ENCODE assay signal across 7 mouse cellular contexts in the genomic region with DNA sequence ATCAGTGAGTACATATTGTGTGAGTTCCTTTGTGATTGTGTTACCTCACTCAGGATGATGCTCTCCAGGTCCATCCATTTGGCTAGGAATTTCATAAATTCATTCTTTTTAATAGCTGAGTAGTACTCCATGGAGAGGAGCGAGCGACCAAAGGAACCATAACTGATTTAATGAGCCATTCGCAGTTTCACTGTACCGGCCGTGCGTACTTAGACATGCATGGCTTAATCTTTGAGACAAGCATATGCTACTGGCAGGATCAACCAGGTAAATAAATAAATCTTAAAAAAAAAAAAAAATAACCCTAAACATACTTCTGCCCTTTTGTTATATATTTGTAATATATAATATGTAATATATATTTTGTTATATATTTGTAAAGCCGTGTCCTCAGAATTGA. TPM values are rescaled to one million over a fixed set of nuclear protein-coding genes. Genes with fewer than 3 reads are reported as not detected.
DNase-seq lines count a peak whose midpoint lies in the region; ATAC-seq lines count a peak whose summit lies in the region.
"Not testable (repeated sequence)": the region's sequence is repeated elsewhere in the genome, so short reads cannot be mapped to it uniquely, and the experiment has no call there.

No protein-coding gene starts in this region.

- not testable (repeated sequence) for H3K27me3 ChIP-seq in embryonic facial prominence, embryonic 12.5 days; forebrain, embryonic 16.5 days (replicated peaks; ENCODE audit: control insufficient read depth, insufficient read depth, low read length); intestine, embryonic 16.5 days (replicated peaks; ENCODE audit: control insufficient read depth, insufficient read depth, low read length); liver, embryonic 11.5 days (replicated peaks; ENCODE audit: control insufficient read depth, insufficient read depth, low read length); neural tube, embryonic 11.5 days (ENCODE audit: control insufficient read depth, insufficient read depth, low read length)

- ATAC-seq in embryonic facial prominence, embryonic 12.5 days (ENCODE audit: insufficient number of reproducible peaks, insufficient read depth, low FRiP score, low TSS enrichment) = peak; percentile 99
- ATAC-seq in forebrain, embryonic 16.5 days = peak; percentile 96
- ATAC-seq in hematopoietic stem cell, adult 5-6 weeks (replicated peaks in 1 of 2; ENCODE audit: insufficient read depth in 1 of 2, low FRiP score in 2 of 2, low TSS enrichment in 1 of 2, low read depth in 1 of 2, poor library complexity in 2 of 2, severe bottlenecking in 2 of 2) = peak; percentile 100
- peak; percentile 100 for ATAC-seq in intestine, embryonic 16.5 days
- ATAC-seq in liver, embryonic 11.5 days (replicated peaks; ENCODE audit: low FRiP score) = peak; percentile 100
- peak; percentile 100 for ATAC-seq in megakaryocyte, adult 5-6 weeks (ENCODE audit: poor library complexity, severe bottlenecking)
- peak; percentile 100; the same call in 1 of the 2 replicates for ATAC-seq in neural tube, embryonic 11.5 days (ENCODE audit: insufficient read depth, low FRiP score, low TSS enrichment)

- H3K4me3 ChIP-seq in embryonic facial prominence, embryonic 12.5 days; forebrain, embryonic 16.5 days (replicated peaks; ENCODE audit: low read length); intestine, embryonic 16.5 days (ENCODE audit: low read length); liver, embryonic 11.5 days (ENCODE audit: low read depth, low read length); neural tube, embryonic 11.5 days (ENCODE audit: low read depth, low read length): not testable (repeated sequence)

- DNase-seq in liver, embryonic 11.5 days (ENCODE audit: low spot score); neural tube, embryonic 11.5 days (ENCODE audit: low spot score): not testable (repeated sequence)

- not testable (repeated sequence) for H3K36me3 ChIP-seq in embryonic facial prominence, embryonic 12.5 days; forebrain, embryonic 16.5 days (ENCODE audit: control insufficient read depth, insufficient read depth); intestine, embryonic 16.5 days (ENCODE audit: control insufficient read depth, insufficient read depth, low read length); liver, embryonic 11.5 days (ENCODE audit: control insufficient read depth, insufficient read depth, low read length); neural tube, embryonic 11.5 days (ENCODE audit: control insufficient read depth, insufficient read depth, low read length)

- H3K9ac ChIP-seq in embryonic facial prominence, embryonic 12.5 days; forebrain, embryonic 16.5 days (replicated peaks; ENCODE audit: low read depth, low read length); intestine, embryonic 16.5 days (ENCODE audit: low read depth, low read length); liver, embryonic 11.5 days (ENCODE audit: low read depth, low read length); neural tube, embryonic 11.5 days (ENCODE audit: low read length): not testable (repeated sequence)

- H3K27ac ChIP-seq in embryonic facial prominence, embryonic 12.5 days; forebrain, embryonic 16.5 days (ENCODE audit: low read length); intestine, embryonic 16.5 days (ENCODE audit: low read length); liver, embryonic 11.5 days (ENCODE audit: low read depth, low read length); neural tube, embryonic 11.5 days (ENCODE audit: low read depth, low read length): not testable (repeated sequence)

- not testable (repeated sequence) for H3K4me1 ChIP-seq in embryonic facial prominence, embryonic 12.5 days; forebrain, embryonic 16.5 days (replicated peaks; ENCODE audit: control insufficient read depth, insufficient read depth, low read length); intestine, embryonic 16.5 days (ENCODE audit: control insufficient read depth, insufficient read depth, low read length); liver, embryonic 11.5 days (replicated peaks; ENCODE audit: control insufficient read depth, insufficient read depth, low read length); neural tube, embryonic 11.5 days (ENCODE audit: control insufficient read depth, insufficient read depth, low read length)

- not testable (repeated sequence) for H3K4me2 ChIP-seq in embryonic facial prominence, embryonic 12.5 days (replicated peaks); forebrain, embryonic 16.5 days (ENCODE audit: low read length); intestine, embryonic 16.5 days (ENCODE audit: low read depth, low read length); liver, embryonic 11.5 days; neural tube, embryonic 11.5 days (ENCODE audit: low read depth)

- WGBS in embryonic facial prominence, embryonic 12.5 days = 95% methylated on average over 7 of the region's 7 CpGs
- 91% methylated on average over 7 of the region's 7 CpGs for whole genome bisulfite sequencing in forebrain, embryonic 16.5 days
- WGBS in intestine, embryonic 16.5 days = 95% methylated on average over 7 of the region's 7 CpGs
- WGBS in liver, embryonic 11.5 days = 93% methylated on average over 7 of the region's 7 CpGs
- WGBS in neural tube, embryonic 11.5 days = 88% methylated on average over 7 of the region's 7 CpGs

- not testable (repeated sequence) for H3K9me3 ChIP-seq in embryonic facial prominence, embryonic 12.5 days; forebrain, embryonic 16.5 days (ENCODE audit: control insufficient read depth, low read length); intestine, embryonic 16.5 days (ENCODE audit: control insufficient read depth, low read length); liver, embryonic 11.5 days (ENCODE audit: control insufficient read depth, low read length); neural tube, embryonic 11.5 days (ENCODE audit: control insufficient read depth, low read length)

RNA-seq across cellular contexts. Expression of gene Rtl10, which starts 34.4 kb away (rescaled TPM):
- 4.1 and 4.2 TPM in 2 replicates for polyA plus RNA-seq in embryonic facial prominence, embryonic 12.5 days (2016; fragmentation: Nextera tagmentation; extraction: Ambion mirVana)
- polyA plus RNA-seq in forebrain, embryonic 16.5 days (2015; fragmentation: Nextera tagmentation; extraction: Ambion mirVana) = 2.4 and 3.4 TPM in 2 replicates
- total RNA-seq in hematopoietic stem cell, adult 5-6 weeks (2017) = 6.7 and 8.4 TPM in 2 replicates
- 2.0 and 2.4 TPM in 2 replicates for polyA plus RNA-seq in intestine, embryonic 16.5 days (2015; fragmentation: Nextera tagmentation; extraction: Ambion mirVana)
- polyA plus RNA-seq in liver, embryonic 11.5 days (2014; fragmentation: Nextera tagmentation; extraction: Ambion mirVana) = 1.9 and 2.1 TPM in 2 replicates
- 2.4 and 2.5 TPM in 2 replicates for total RNA-seq in megakaryocyte, adult 5-6 weeks (2015)
- total RNA-seq in megakaryocyte, adult 5-6 weeks (2017) = 0.29 and 3.5 TPM in 2 replicates
- polyA plus RNA-seq in neural tube, embryonic 11.5 days (2014; fragmentation: Nextera tagmentation; extraction: Ambion mirVana) = 1.7 and 2.4 TPM in 2 replicates

RNA-seq across cellular contexts. Expression of gene Gnb1l, which starts 34.5 kb away (rescaled TPM):
- 16.9 and 17.5 TPM in 2 replicates for polyA plus RNA-seq in embryonic facial prominence, embryonic 12.5 days (2016; fragmentation: Nextera tagmentation; extraction: Ambion mirVana)
- polyA plus RNA-seq in forebrain, embryonic 16.5 days (2015; fragmentation: Nextera tagmentation; extraction: Ambion mirVana) = 14.1 and 14.6 TPM in 2 replicates
- 4.4 and 4.5 TPM in 2 replicates for total RNA-seq in hematopoietic stem cell, adult 5-6 weeks (2017)
- polyA plus RNA-seq in intestine, embryonic 16.5 days (2015; fragmentation: Nextera tagmentation; extraction: Ambion mirVana) = 13.3 and 14.4 TPM in 2 replicates
- 17.8 and 18.4 TPM in 2 replicates for polyA plus RNA-seq in liver, embryonic 11.5 days (2014; fragmentation: Nextera tagmentation; extraction: Ambion mirVana)
- 1.7 and 4.6 TPM in 2 replicates for total RNA-seq in megakaryocyte, adult 5-6 weeks (2015)
- 0.20 and 3.5 TPM in 2 replicates for total RNA-seq in megakaryocyte, adult 5-6 weeks (2017)
- 11.5 and 13.3 TPM in 2 replicates for polyA plus RNA-seq in neural tube, embryonic 11.5 days (2014; fragmentation: Nextera tagmentation; extraction: Ambion mirVana)

RNA-seq across cellular contexts. Expression of gene Tbx1, which starts 57.4 kb away (rescaled TPM):
- 19.6 and 21.9 TPM in 2 replicates for polyA plus RNA-seq in embryonic facial prominence, embryonic 12.5 days (2016; fragmentation: Nextera tagmentation; extraction: Ambion mirVana)
- 0.28 and 0.56 TPM in 2 replicates for polyA plus RNA-seq in forebrain, embryonic 16.5 days (2015; fragmentation: Nextera tagmentation; extraction: Ambion mirVana)
- total RNA-seq in hematopoietic stem cell, adult 5-6 weeks (2017) = not detected in 2 replicates
- 0.09 and 0.55 TPM in 2 replicates for polyA plus RNA-seq in intestine, embryonic 16.5 days (2015; fragmentation: Nextera tagmentation; extraction: Ambion mirVana)
- polyA plus RNA-seq in liver, embryonic 11.5 days (2014; fragmentation: Nextera tagmentation; extraction: Ambion mirVana) = 0.17 and 0.43 TPM in 2 replicates
- total RNA-seq in megakaryocyte, adult 5-6 weeks (2015) = not detected in 2 replicates
- total RNA-seq in megakaryocyte, adult 5-6 weeks (2017) = not detected in 2 replicates
- polyA plus RNA-seq in neural tube, embryonic 11.5 days (2014; fragmentation: Nextera tagmentation; extraction: Ambion mirVana) = 3.8 and 5.3 TPM in 2 replicates
